Mouse (Mus musculus) heart, embryonic 16.5 days (tissue): ENCODE measurements around the gene Ubqln2. TPM values are rescaled to one million over a fixed set of nuclear protein-coding genes. Genes with fewer than 3 reads are reported as not detected.

Experiments used
- ATAC-seq: fragments of 200-750 bp; cut with Nextera tagmentation; replicated peaks from 2 replicates; pipeline ENCODE4 v1.8.0; 2017; ENCODE audit warnings: moderate number of reproducible peaks; ENCODE audit not compliant: insufficient read depth, low FRiP score; ENCODE audit errors: extremely low read depth
- H3K27ac ChIP-seq: fragments of 300-500 bp; sonication (generic); 2 replicates; pipeline ENCODE4 v1.5.1; 2014; ENCODE audit warnings: mild to moderate bottlenecking, low read length, control low read depth, moderate library complexity
- H3K27me3 ChIP-seq: fragments of 300-500 bp; sonication (generic); 2 replicates; pipeline ENCODE4 v1.6.1; 2014; ENCODE audit warnings: low read length, mixed read lengths; ENCODE audit not compliant: control insufficient read depth, insufficient read depth
- H3K36me3 ChIP-seq: fragments of 300-500 bp; sonication (generic); 2 replicates; pipeline ENCODE4 v1.6.1; 2014; ENCODE audit not compliant: control insufficient read depth, insufficient read depth
- H3K4me1 ChIP-seq: fragments of 300-500 bp; sonication (generic); 2 replicates; pipeline ENCODE4 v1.6.1; 2014; ENCODE audit warnings: low read length, mixed read lengths; ENCODE audit not compliant: control insufficient read depth, insufficient read depth
- H3K4me2 ChIP-seq: fragments of 300-500 bp; sonication (generic); 2 replicates; pipeline ENCODE4 v1.6.1; 2014; ENCODE audit warnings: low read depth, mild to moderate bottlenecking, control low read depth, low read length
- H3K4me3 ChIP-seq: fragments of 300-500 bp; sonication (generic); 2 replicates; pipeline ENCODE4 v1.5.1; 2014; ENCODE audit warnings: mild to moderate bottlenecking, control low read depth, low read length
- H3K9ac ChIP-seq: fragments of 300-500 bp; sonication (generic); 2 replicates; pipeline ENCODE4 v1.6.1; 2014; ENCODE audit warnings: low read length, control low read depth
- H3K9me3 ChIP-seq: fragments of 300-500 bp; sonication (generic); replicated peaks from 2 replicates; pipeline ENCODE4 v1.6.1; 2016; ENCODE audit warnings: low read length; ENCODE audit not compliant: control insufficient read depth
- WGBS: fragments of 180-500 bp; shearing (Covaris S2); extraction: QIAGEN DNeasy Blood & Tissue Kit; methylation state at CpG from one replicate; pipeline ENCODE4 v1.1.7; 2014; 5-methylcytosine and 5-hydroxymethylcytosine counted together
- polyA plus RNA-seq: library from polyadenylated mRNA; unstranded; fragments of >200 nt; fragmentation: Nextera tagmentation; extraction: Ambion mirVana; gene quantifications from 2 replicates; pipeline ENCODE4 v1.2.1, GENCODE M21; 2015

Ubqln2 gene
- 8.7 and 9.5 TPM in 2 replicates for polyA plus RNA-seq

- Histone ChIP-seq H3K27ac (peak within 1 kb of the TSS; percentile 96), H3K4me1 (no peaks in the 10 kb centered on the region; the same call in 1 of the 2 replicates), H3K4me2 (peak within 1 kb of the TSS; percentile 72), H3K27me3 (no peaks in the 10 kb centered on the region), H3K9me3 (no peaks in the 10 kb centered on the region), H3K36me3 (no peaks in the 10 kb centered on the region), H3K4me3 (peak within 1 kb of the TSS; percentile 70), H3K9ac (peak within 1 kb of the TSS; percentile 85)
- WGBS: 12% methylated on average over 71 of the region's 76 CpGs
- peak; percentile 96 for ATAC-seq
Measured at GRCm38 (mm10) chrX:153497688-153498516, at the start of gene Ubqln2. Gene Ubqln2, plus strand, starts transcription at chrX:153498227.

- WGBS: 56% methylated on average over 5 of the region's 5 CpGs
- Histone ChIP-seq H3K9me3 (no peaks in the 10 kb centered on the region), H3K27me3 (no peaks in the 10 kb centered on the region), H3K36me3 (no peaks in the 10 kb centered on the region), H3K4me1 (no peaks in the 10 kb centered on the region), H3K27ac (no peak overlapping the region), H3K4me2 (no peak overlapping the region), H3K9ac (no peak overlapping the region), H3K4me3 (no peak overlapping the region)
- ATAC-seq: no peak
Measured at GRCm38 (mm10) chrX:153451946-153452345, 46.1 kb upstream of the Ubqln2 start.

- Histone ChIP-seq H3K9ac (no peak overlapping the region), H3K27ac (no peak overlapping the region), H3K4me3 (no peak overlapping the region), H3K27me3 (no peaks in the 10 kb centered on the region), H3K9me3 (no peaks in the 10 kb centered on the region), H3K36me3 (no peaks in the 10 kb centered on the region), H3K4me1 (no peaks in the 10 kb centered on the region), H3K4me2 (no peak overlapping the region)
- WGBS: 61% methylated on average over 8 of the region's 8 CpGs
- ATAC-seq: no peak
Measured at GRCm38 (mm10) chrX:153476760-153477248, 21.2 kb upstream of the Ubqln2 start.

GRCm38 (mm10) chrX:153492326-153492725 is 5.7 kb upstream of the Ubqln2 start:
- no peaks in the 10 kb centered on the region for H3K4me1 ChIP-seq
- H3K27ac ChIP-seq: no peak overlapping the region
- no peak overlapping the region for H3K4me2 ChIP-seq
- no peak overlapping the region for H3K9ac ChIP-seq
- H3K9me3 ChIP-seq: no peaks in the 10 kb centered on the region
- whole genome bisulfite sequencing: 32% methylated on average over 3 of the region's 3 CpGs
- H3K27me3 ChIP-seq: no peaks in the 10 kb centered on the region
- no peak for ATAC-seq
- H3K4me3 ChIP-seq: no peak overlapping the region
- H3K36me3 ChIP-seq: no peaks in the 10 kb centered on the region

GRCm38 (mm10) chrX:153498665-153499293 is 752 bp downstream of the Ubqln2 start:
- WGBS: 19% methylated on average over 30 of the region's 30 CpGs
- Histone ChIP-seq H3K4me3 (peak overlapping the region; percentile 70), H3K4me1 (no peaks in the 10 kb centered on the region; the same call in 1 of the 2 replicates), H3K36me3 (no peaks in the 10 kb centered on the region), H3K27ac (peak overlapping the region; percentile 96), H3K9me3 (no peaks in the 10 kb centered on the region), H3K9ac (peak overlapping the region; percentile 85), H3K27me3 (no peaks in the 10 kb centered on the region), H3K4me2 (peak overlapping the region; percentile 72)
- ATAC-seq: 0 out of 2 replicates have a peak, but pooled peaks have one; percentile 14

- WGBS: 30% methylated on average over 32 of the region's 32 CpGs
- H3K36me3 ChIP-seq: no peaks in the 10 kb centered on the region
- no peaks in the 10 kb centered on the region; the same call in 1 of the 2 replicates for H3K4me1 ChIP-seq
- peak overlapping the region; percentile 70 for H3K4me3 ChIP-seq
- ATAC-seq: no peak
- H3K9ac ChIP-seq: peak overlapping the region; percentile 85
- H3K4me2 ChIP-seq: peak overlapping the region; percentile 72
- H3K27ac ChIP-seq: no peak overlapping the region
- H3K9me3 ChIP-seq: no peaks in the 10 kb centered on the region
- H3K27me3 ChIP-seq: no peaks in the 10 kb centered on the region
Measured at GRCm38 (mm10) chrX:153499294-153500046, 1.4 kb downstream of the Ubqln2 start.

GRCm38 (mm10) chrX:153500047-153500345 is 2.0 kb downstream of the Ubqln2 start:
- Histone ChIP-seq H3K4me3 (peak overlapping the region; percentile 70), H3K4me1 (no peaks in the 10 kb centered on the region; the same call in 1 of the 2 replicates), H3K4me2 (peak overlapping the region; percentile 72), H3K9me3 (no peaks in the 10 kb centered on the region), H3K27me3 (no peaks in the 10 kb centered on the region), H3K36me3 (no peaks in the 10 kb centered on the region), H3K27ac (no peak overlapping the region), H3K9ac (peak overlapping the region; percentile 85)
- no peak for ATAC-seq
- 19% methylated on average over 12 of the region's 12 CpGs for WGBS

- H3K4me3 ChIP-seq: no peak overlapping the region
- H3K36me3 ChIP-seq: no peaks in the 10 kb centered on the region
- no peaks in the 10 kb centered on the region for H3K9me3 ChIP-seq
- H3K9ac ChIP-seq: no peak overlapping the region
- H3K4me1 ChIP-seq: no peaks in the 10 kb centered on the region
- no peak for ATAC-seq
- WGBS: 40% methylated on average over 9 of the region's 9 CpGs
- H3K27ac ChIP-seq: no peak overlapping the region
- no peaks in the 10 kb centered on the region for H3K27me3 ChIP-seq
- H3K4me2 ChIP-seq: no peak overlapping the region
Measured at GRCm38 (mm10) chrX:153505954-153506353, 7.9 kb downstream of the Ubqln2 start.
